Mouse (Mus musculus) limb, embryonic 14.5 days (tissue): Measurements from ENCODE around the gene Lrig3. TPM values are rescaled to one million over a fixed set of nuclear protein-coding genes. Genes with fewer than 3 reads are reported as not detected.
A peak's percentile ranks its signal among the peaks of the same experiment; 100 is the strongest.

ENCODE experiments used
- ATAC-seq: fragments of 200-750 bp; cut with Nextera tagmentation; 2 replicates; pipeline ENCODE4 v1.8.0; 2017; ENCODE audit warnings: low read depth, moderate number of reproducible peaks, moderate TSS enrichment; ENCODE audit not compliant: low FRiP score
- DNase-seq: peaks from one replicate; pipeline ENCODE4 v3.0.0-alpha.2; 2015; ENCODE audit warnings: low spot score
- H3K27ac ChIP-seq: fragments of 300-500 bp; sonication (generic); replicated peaks from 2 replicates; pipeline ENCODE4 v1.5.1; 2014; ENCODE audit warnings: low read depth, mild to moderate bottlenecking, low read length, moderate library complexity, mixed read lengths
- H3K27me3 ChIP-seq: fragments of 300-500 bp; sonication (generic); 2 replicates; pipeline ENCODE4 v1.6.1; 2014; ENCODE audit warnings: low read length, mixed read lengths; ENCODE audit not compliant: control insufficient read depth, insufficient read depth
- H3K36me3 ChIP-seq: fragments of 300-500 bp; sonication (generic); 2 replicates; pipeline ENCODE4 v1.6.1; 2014; ENCODE audit warnings: mild to moderate bottlenecking, low read length, moderate library complexity, mixed read lengths; ENCODE audit not compliant: control insufficient read depth, insufficient read depth
- H3K4me1 ChIP-seq: fragments of 300-500 bp; sonication (generic); 2 replicates; pipeline ENCODE4 v1.6.1; 2014; ENCODE audit warnings: antibody characterized with exemption, low read length, mixed read lengths; ENCODE audit not compliant: control insufficient read depth, insufficient read depth
- H3K4me2 ChIP-seq: fragments of 300-500 bp; sonication (generic); replicated peaks from 2 replicates; pipeline ENCODE4 v1.6.1; 2014; ENCODE audit warnings: low read depth, mild to moderate bottlenecking, low read length, moderate library complexity; ENCODE audit not compliant: severe bottlenecking
- H3K4me3 ChIP-seq: fragments of 300-500 bp; sonication (generic); replicated peaks from 2 replicates; pipeline ENCODE4 v1.5.1; 2014; ENCODE audit warnings: low read length
- H3K9ac ChIP-seq: fragments of 300-500 bp; sonication (generic); 2 replicates; pipeline ENCODE4 v1.6.1; 2014; ENCODE audit warnings: mild to moderate bottlenecking, low read depth, low read length, moderate library complexity; ENCODE audit not compliant: severe bottlenecking
- H3K9me3 ChIP-seq: fragments of 300-500 bp; sonication (generic); 2 replicates; pipeline ENCODE4 v1.6.1; 2016; ENCODE audit warnings: low read length; ENCODE audit not compliant: control insufficient read depth
- POLR2A ChIP-seq: fragments of 200-500 bp; IDR thresholded peaks from 2 replicates; pipeline ENCODE4 v1.8.0; 2012; ENCODE audit warnings: inconsistent platforms, mild to moderate bottlenecking, moderate library complexity, borderline replicate concordance; ENCODE audit not compliant: insufficient read depth, insufficient read length; ENCODE audit errors: extremely low read depth
- WGBS: fragments of 180-500 bp; shearing (Covaris S2); extraction: QIAGEN DNeasy Blood & Tissue Kit; methylation state at CpG from one replicate; pipeline ENCODE4 v1.1.7; 2014; 5-methylcytosine and 5-hydroxymethylcytosine counted together
- polyA plus RNA-seq, 2 experiments: library from polyadenylated mRNA; depleted of rRNA in 1 of 2; stranded (reverse) in 1 of 2; unstranded in 1 of 2; fragments of >200 nt; fragmentation: Nextera tagmentation in 1 of 2; extraction: Ambion mirVana in 1 of 2; gene quantifications; 2 replicates each; pipeline versions ENCODE4 v1.2.1 to v1.2.3; 2012 to 2014

Lrig3 gene
- polyA plus RNA-seq, 2 experiments: 47.0 to 84.9 TPM

DNA sequence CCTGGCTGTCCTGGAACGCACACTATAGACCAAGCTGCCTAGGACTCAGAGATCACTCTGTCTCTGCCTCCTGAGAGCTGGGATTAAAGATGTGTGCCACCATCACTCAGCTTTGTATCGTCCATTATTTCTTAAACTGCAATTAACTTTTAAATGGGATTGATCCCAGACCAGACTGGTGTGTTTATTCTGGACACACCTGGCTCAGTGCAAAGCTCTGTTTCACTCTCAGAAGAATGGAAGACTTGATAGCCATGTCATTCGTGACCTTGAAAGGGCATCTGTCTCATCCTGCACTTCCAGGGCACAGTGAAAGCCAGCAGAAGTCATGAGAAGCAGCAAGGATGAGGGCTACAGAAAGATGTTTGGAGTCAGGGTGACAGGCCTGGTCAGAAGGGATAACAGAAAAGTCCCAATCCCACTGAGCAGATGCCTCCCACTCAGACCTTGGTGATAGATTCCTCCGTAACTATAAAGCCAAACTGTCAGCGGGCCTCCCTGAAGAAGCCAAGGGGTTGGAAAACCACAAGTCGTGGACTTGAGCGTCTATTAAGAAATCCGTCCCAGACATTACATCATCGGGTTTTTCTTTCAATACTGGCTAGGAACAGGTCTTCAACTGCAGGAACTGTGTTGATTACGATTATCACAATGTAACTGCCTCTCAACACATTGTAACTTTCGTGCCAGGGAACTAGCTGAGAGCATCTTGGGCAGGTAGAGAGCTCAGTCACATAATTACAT lies 25.5 kb upstream of the Lrig3 start:
- H3K4me1 ChIP-seq: peaks cover 38% of the 10 kb centered on the region
- no peak overlapping the region for H3K27ac ChIP-seq
- H3K4me3 ChIP-seq: no peak overlapping the region
- H3K4me2 ChIP-seq: no peak overlapping the region
- H3K9me3 ChIP-seq: no peaks in the 10 kb centered on the region
- H3K9ac ChIP-seq: no peak overlapping the region
- no peaks in the 10 kb centered on the region for H3K36me3 ChIP-seq
- ATAC-seq (no peak), DNase-seq (peak; percentile 40)
- H3K27me3 ChIP-seq: no peaks in the 10 kb centered on the region
- WGBS: 58% methylated on average over 11 of the region's 11 CpGs
- TF ChIP-seq POLR2A: no peak

DNA sequence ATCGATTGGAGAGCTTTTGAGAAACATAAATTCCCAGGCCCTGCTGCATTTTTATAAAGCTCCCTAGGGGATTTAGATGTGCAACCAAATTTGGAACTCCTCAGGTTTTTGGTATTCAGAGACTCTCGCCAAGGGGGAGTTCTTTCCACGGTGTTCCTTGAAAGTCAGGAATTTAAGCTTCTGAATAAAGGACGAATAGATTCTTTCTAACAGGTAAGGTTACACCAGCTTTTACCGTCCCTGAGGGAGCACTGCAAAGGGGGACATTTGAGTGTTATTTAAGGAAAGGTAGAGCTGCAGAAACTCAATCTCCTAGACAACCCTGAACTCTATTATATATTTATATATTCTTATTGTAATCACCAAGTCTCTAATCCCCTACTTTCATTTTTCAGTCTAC lies 22.9 kb upstream of the Lrig3 start:
- Histone ChIP-seq H3K9me3 (no peaks in the 10 kb centered on the region), H3K9ac (no peak overlapping the region), H3K4me1 (peaks cover 38% of the 10 kb centered on the region), H3K4me2 (no peak overlapping the region), H3K27me3 (no peaks in the 10 kb centered on the region), H3K36me3 (no peaks in the 10 kb centered on the region), H3K4me3 (no peak overlapping the region), H3K27ac (no peak overlapping the region)
- no peak for TF ChIP-seq POLR2A
- DNase-seq (no peak), ATAC-seq (no peak)
- 11% methylated on average over 5 of the region's 5 CpGs for WGBS

DNA sequence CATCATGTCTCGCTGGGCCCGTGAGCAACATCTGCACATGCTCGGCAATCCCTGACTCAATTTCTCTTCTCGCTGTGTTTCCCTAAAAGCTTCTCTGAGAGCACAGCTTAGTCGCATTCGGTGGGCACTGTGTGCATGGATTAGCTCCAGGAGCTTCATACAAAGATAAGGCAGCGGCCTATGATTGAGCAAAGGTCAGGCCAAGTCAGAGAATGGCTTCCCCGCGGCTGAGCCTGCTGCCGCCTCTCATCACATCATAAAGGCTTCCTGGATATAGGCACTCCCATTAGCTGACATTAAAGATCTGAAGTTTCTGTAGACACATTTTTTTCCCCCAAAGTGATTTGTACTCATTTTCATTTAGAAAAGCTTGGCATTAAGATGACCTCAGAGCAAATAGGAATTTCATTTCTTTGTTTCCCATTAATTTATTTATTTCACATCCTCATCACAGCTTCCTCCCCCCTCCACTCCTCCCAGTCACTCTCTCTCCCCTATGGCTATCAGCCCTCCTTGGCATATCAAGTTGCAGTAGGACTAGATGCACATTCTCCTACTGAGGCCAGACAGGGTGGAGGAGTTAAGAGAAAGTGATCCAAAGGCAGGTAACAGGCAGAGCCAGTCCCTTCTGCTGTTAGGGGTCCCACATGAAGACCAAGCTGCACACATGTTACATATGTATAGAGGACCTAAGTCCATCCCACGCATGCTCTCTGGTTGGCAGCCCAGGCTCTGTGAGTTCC lies 21.0 kb upstream of the Lrig3 start:
- no peaks in the 10 kb centered on the region for H3K9me3 ChIP-seq
- H3K4me3 ChIP-seq: no peak overlapping the region
- H3K9ac ChIP-seq: no peak overlapping the region
- DNase-seq: no peak
- TF ChIP-seq POLR2A: no peak
- H3K4me2 ChIP-seq: no peak overlapping the region
- no peaks in the 10 kb centered on the region for H3K36me3 ChIP-seq
- no peak for ATAC-seq
- H3K4me1 ChIP-seq: peaks cover 49% of the 10 kb centered on the region
- WGBS: 58% methylated on average over 11 of the region's 11 CpGs
- no peak overlapping the region for H3K27ac ChIP-seq
- H3K27me3 ChIP-seq: no peaks in the 10 kb centered on the region

DNA sequence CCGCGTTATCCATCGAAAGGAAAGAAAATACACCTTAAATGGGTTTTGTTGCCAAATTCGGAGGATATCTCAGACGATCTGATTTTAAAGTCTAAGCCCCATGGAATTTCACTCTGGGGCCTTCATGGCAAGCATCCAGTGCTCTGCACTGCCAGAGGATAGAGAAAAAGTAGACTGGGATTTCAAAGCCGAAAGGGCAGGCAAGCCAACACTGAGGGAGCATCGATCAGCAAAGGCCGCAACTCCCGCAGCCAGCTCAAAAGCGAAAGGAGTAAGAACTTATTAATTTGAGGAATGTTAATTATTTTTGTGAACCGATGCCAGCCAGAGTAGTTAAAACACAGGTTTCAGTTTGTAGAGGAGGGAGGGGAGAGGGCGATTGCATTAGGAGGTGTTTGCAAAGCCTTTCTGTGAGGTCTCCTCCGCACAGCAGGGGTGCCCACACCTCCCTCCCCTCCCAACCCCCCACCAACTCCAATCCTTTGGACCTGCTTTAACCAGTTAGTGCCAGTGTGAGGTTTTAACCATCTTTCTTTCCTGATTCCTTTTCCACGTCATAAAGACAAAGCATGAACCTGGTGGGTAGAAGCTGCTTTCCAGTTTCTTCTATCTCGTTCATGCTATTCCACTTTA lies 17.0 kb upstream of the Lrig3 start:
- TF ChIP-seq POLR2A: no peak
- Histone ChIP-seq H3K27ac (peak overlapping the region; percentile 48), H3K4me1 (peaks cover 22% of the 10 kb centered on the region), H3K4me3 (no peak overlapping the region), H3K27me3 (no peaks in the 10 kb centered on the region), H3K9me3 (no peaks in the 10 kb centered on the region), H3K36me3 (no peaks in the 10 kb centered on the region), H3K4me2 (peak overlapping the region; percentile 27), H3K9ac (peak overlapping the region; percentile 21; the same call in 1 of the 2 replicates)
- ATAC-seq (0 out of 2 replicates have a peak, but pooled peaks have one; percentile 36), DNase-seq (peak; percentile 44)
- 20% methylated on average over 15 of the region's 15 CpGs for WGBS

DNA sequence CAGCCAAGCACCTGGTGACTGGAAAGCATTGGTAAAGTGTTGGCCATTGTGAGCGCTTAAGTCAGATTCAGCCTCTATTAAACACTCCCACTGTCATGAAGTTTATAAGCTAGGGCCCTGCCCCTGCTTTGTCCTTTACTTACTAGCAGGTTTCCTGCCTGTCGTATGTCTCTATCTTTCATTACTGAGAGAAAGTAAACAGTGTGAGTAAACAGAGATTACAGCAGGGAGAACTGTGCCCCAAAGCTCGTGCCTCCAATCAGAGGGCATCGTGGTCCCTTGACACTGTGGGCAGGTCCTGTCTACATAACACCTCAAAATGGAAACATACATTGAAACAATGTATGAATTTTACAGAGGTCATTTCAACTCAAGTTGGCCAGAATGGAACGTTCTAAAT lies 14.3 kb upstream of the Lrig3 start:
- no peak for DNase-seq
- peaks cover 28% of the 10 kb centered on the region for H3K4me1 ChIP-seq
- no peaks in the 10 kb centered on the region for H3K36me3 ChIP-seq
- 80% methylated on average over 5 of the region's 5 CpGs for WGBS
- no peak overlapping the region for H3K4me3 ChIP-seq
- H3K9ac ChIP-seq: no peak overlapping the region
- no peak for TF ChIP-seq POLR2A
- H3K9me3 ChIP-seq: no peaks in the 10 kb centered on the region
- ATAC-seq: no peak
- H3K4me2 ChIP-seq: no peak overlapping the region
- no peaks in the 10 kb centered on the region for H3K27me3 ChIP-seq
- H3K27ac ChIP-seq: no peak overlapping the region
